Mouse (Mus musculus) forebrain, embryonic 13.5 days (tissue): ENCODE data around the gene Inha. TPM values are rescaled to one million over a fixed set of nuclear protein-coding genes. Genes with fewer than 3 reads are reported as not detected.
A peak's percentile ranks its signal among the peaks of the same experiment; 100 is the strongest.

Experiments used
- ATAC-seq: fragments of 200-750 bp; cut with Nextera tagmentation; 2 replicates; pipeline ENCODE4 v1.8.0; 2017
- H3K27ac ChIP-seq: fragments of 300-500 bp; sonication (generic); 2 replicates; pipeline ENCODE4 v1.5.1; 2015; ENCODE audit warnings: inconsistent platforms, mild to moderate bottlenecking, moderate library complexity
- H3K27me3 ChIP-seq: fragments of 300-500 bp; sonication (generic); 2 replicates; pipeline ENCODE4 v1.6.1; 2015; ENCODE audit warnings: mild to moderate bottlenecking, inconsistent platforms
- H3K36me3 ChIP-seq: fragments of 300-500 bp; sonication (generic); 2 replicates; pipeline ENCODE4 v1.6.1; 2015; ENCODE audit warnings: mild to moderate bottlenecking, inconsistent platforms; ENCODE audit not compliant: poor library complexity, severe bottlenecking
- H3K4me1 ChIP-seq: fragments of 300-500 bp; sonication (generic); 2 replicates; pipeline ENCODE4 v1.6.1; 2015; ENCODE audit warnings: inconsistent platforms
- H3K4me2 ChIP-seq: fragments of 300-500 bp; sonication (generic); 2 replicates; pipeline ENCODE4 v1.6.1; 2015; ENCODE audit warnings: inconsistent platforms, mild to moderate bottlenecking, moderate library complexity
- H3K4me3 ChIP-seq: fragments of 300-500 bp; sonication (generic); 2 replicates; pipeline ENCODE4 v1.5.1; 2015; ENCODE audit warnings: mild to moderate bottlenecking, inconsistent platforms
- H3K9ac ChIP-seq: fragments of 300-500 bp; sonication (generic); 2 replicates; pipeline ENCODE4 v1.6.1; 2015; ENCODE audit warnings: mild to moderate bottlenecking, inconsistent platforms
- H3K9me3 ChIP-seq: fragments of 300-500 bp; sonication (generic); replicated peaks from 2 replicates; pipeline ENCODE4 v1.6.1; 2016; ENCODE audit warnings: inconsistent platforms
- WGBS: fragments of 180-500 bp; shearing (Covaris S2); methylation state at CpG from one replicate; pipeline ENCODE4 v1.1.7; 2015; 5-methylcytosine and 5-hydroxymethylcytosine counted together
- polyA plus RNA-seq: library from polyadenylated mRNA; unstranded; fragments of >200 nt; fragmentation: Nextera tagmentation; extraction: Ambion mirVana; gene quantifications from 2 replicates; pipeline ENCODE4 v1.2.1, GENCODE M21; 2015

Gene Inha
- polyA plus RNA-seq, 1 experiment from 2014 or later: 5.8 TPM

GRCm38 (mm10) chr1:75533325-75534252, 26.7 kb downstream of the Inha start:
- Histone ChIP-seq H3K4me1 (no peaks in the 10 kb centered on the region), H3K36me3 (peaks cover 76% of the 10 kb centered on the region), H3K9me3 (no peaks in the 10 kb centered on the region), H3K4me3 (no peak overlapping the region), H3K27me3 (no peaks in the 10 kb centered on the region), H3K27ac (no peak overlapping the region), H3K4me2 (no peak overlapping the region), H3K9ac (no peak overlapping the region)
- WGBS: 88% methylated on average over 19 of the region's 19 CpGs
- no peak for ATAC-seq

- Histone ChIP-seq H3K4me3 (no peak overlapping the region), H3K27ac (no peak overlapping the region), H3K4me2 (no peak overlapping the region), H3K36me3 (peaks cover 44% of the 10 kb centered on the region), H3K9ac (no peak overlapping the region), H3K4me1 (no peaks in the 10 kb centered on the region), H3K27me3 (no peaks in the 10 kb centered on the region), H3K9me3 (no peaks in the 10 kb centered on the region)
- 86% methylated on average over 2 of the region's 2 CpGs for WGBS
- no peak for ATAC-seq
Observed at GRCm38 (mm10) chr1:75537587-75537986, 30.7 kb downstream of the Inha start.

GRCm38 (mm10) chr1:75538597-75539190, 31.8 kb downstream of the Inha start:
- Histone ChIP-seq H3K9me3 (no peaks in the 10 kb centered on the region), H3K36me3 (peaks cover 34% of the 10 kb centered on the region), H3K27ac (no peak overlapping the region), H3K4me3 (no peak overlapping the region), H3K4me1 (no peaks in the 10 kb centered on the region), H3K27me3 (no peaks in the 10 kb centered on the region), H3K9ac (no peak overlapping the region), H3K4me2 (no peak overlapping the region)
- WGBS: 82% methylated on average over 9 of the region's 9 CpGs
- ATAC-seq: no peak

- Histone ChIP-seq H3K9ac (no peak overlapping the region), H3K4me1 (peaks cover 6% of the 10 kb centered on the region; the same call in 1 of the 2 replicates), H3K36me3 (peaks cover 9% of the 10 kb centered on the region), H3K4me3 (no peak overlapping the region), H3K27me3 (no peaks in the 10 kb centered on the region), H3K27ac (no peak overlapping the region), H3K9me3 (no peaks in the 10 kb centered on the region), H3K4me2 (no peak overlapping the region)
- ATAC-seq: no peak
- 90% methylated on average over 7 of the region's 7 CpGs for WGBS
Observed at GRCm38 (mm10) chr1:75541496-75541895, 34.6 kb downstream of the Inha start.

- H3K27me3 ChIP-seq: no peaks in the 10 kb centered on the region
- peaks cover 12% of the 10 kb centered on the region; the same call in 1 of the 2 replicates for H3K36me3 ChIP-seq
- no peak for ATAC-seq
- H3K9me3 ChIP-seq: no peaks in the 10 kb centered on the region
- H3K4me2 ChIP-seq: no peak overlapping the region
- H3K9ac ChIP-seq: no peak overlapping the region
- no peak overlapping the region for H3K27ac ChIP-seq
- WGBS: 93% methylated on average over 6 of the region's 6 CpGs
- H3K4me3 ChIP-seq: no peak overlapping the region
- H3K4me1 ChIP-seq: peaks cover 14% of the 10 kb centered on the region
Observed at GRCm38 (mm10) chr1:75544351-75544750, 37.5 kb downstream of the Inha start.

- Histone ChIP-seq H3K27me3 (no peaks in the 10 kb centered on the region), H3K9ac (peak within 1 kb of the TSS; percentile 86), H3K9me3 (no peaks in the 10 kb centered on the region), H3K4me2 (peak within 1 kb of the TSS; percentile 72), H3K27ac (peak within 1 kb of the TSS; percentile 36), H3K36me3 (peaks cover 26% of the 10 kb centered on the region), H3K4me1 (peaks cover 14% of the 10 kb centered on the region), H3K4me3 (peak within 1 kb of the TSS; percentile 60)
- ATAC-seq: peak; percentile 87
- 2% methylated on average over 51 of the region's 64 CpGs for WGBS
Observed at GRCm38 (mm10) chr1:75545965-75546956, 39.4 kb downstream of the Inha start, which contains the start of gene Slc4a3. Gene Slc4a3 (plus strand): TSS chr1:75546266.

- Histone ChIP-seq H3K4me2 (peak overlapping the region; percentile 72), H3K9ac (no peak overlapping the region), H3K4me3 (peak overlapping the region; percentile 60; the same call in 1 of the 2 replicates), H3K9me3 (no peaks in the 10 kb centered on the region), H3K27ac (no peak overlapping the region), H3K36me3 (peaks cover 37% of the 10 kb centered on the region), H3K4me1 (peaks cover 14% of the 10 kb centered on the region), H3K27me3 (no peaks in the 10 kb centered on the region)
- WGBS: 96% methylated on average over 13 of the region's 13 CpGs
- no peak for ATAC-seq
Observed at GRCm38 (mm10) chr1:75547351-75547750, 40.5 kb downstream of the Inha start.

GRCm38 (mm10) chr1:75548083-75548482, 41.2 kb downstream of the Inha start:
- Histone ChIP-seq H3K27me3 (no peaks in the 10 kb centered on the region), H3K4me2 (no peak overlapping the region), H3K27ac (no peak overlapping the region), H3K4me1 (peaks cover 14% of the 10 kb centered on the region), H3K4me3 (no peak overlapping the region), H3K9me3 (no peaks in the 10 kb centered on the region), H3K9ac (no peak overlapping the region), H3K36me3 (peaks cover 45% of the 10 kb centered on the region)
- no peak for ATAC-seq
- 96% methylated on average over 3 of the region's 3 CpGs for WGBS

- no peak overlapping the region for H3K27ac ChIP-seq
- no peaks in the 10 kb centered on the region for H3K27me3 ChIP-seq
- H3K4me1 ChIP-seq: peaks cover 14% of the 10 kb centered on the region
- H3K9ac ChIP-seq: no peak overlapping the region
- no peak overlapping the region for H3K4me3 ChIP-seq
- H3K36me3 ChIP-seq: peaks cover 52% of the 10 kb centered on the region
- no peak for ATAC-seq
- no peaks in the 10 kb centered on the region for H3K9me3 ChIP-seq
- H3K4me2 ChIP-seq: no peak overlapping the region
- WGBS: 90% methylated on average over 17 of the region's 17 CpGs
Observed at GRCm38 (mm10) chr1:75548871-75549270, 42.0 kb downstream of the Inha start.

- Histone ChIP-seq H3K4me1 (peaks cover 14% of the 10 kb centered on the region), H3K9ac (no peak overlapping the region), H3K27ac (no peak overlapping the region), H3K4me3 (no peak overlapping the region), H3K27me3 (no peaks in the 10 kb centered on the region), H3K9me3 (no peaks in the 10 kb centered on the region), H3K4me2 (no peak overlapping the region), H3K36me3 (peaks cover 60% of the 10 kb centered on the region)
- 88% methylated on average over 17 of the region's 17 CpGs for WGBS
- no peak for ATAC-seq
Observed at GRCm38 (mm10) chr1:75549289-75550279, 42.7 kb downstream of the Inha start.

- 90% methylated on average over 15 of the region's 15 CpGs for WGBS
- ATAC-seq: no peak
- Histone ChIP-seq H3K27me3 (no peaks in the 10 kb centered on the region), H3K4me1 (peaks cover 12% of the 10 kb centered on the region), H3K9me3 (no peaks in the 10 kb centered on the region), H3K9ac (no peak overlapping the region), H3K27ac (no peak overlapping the region), H3K4me2 (no peak overlapping the region), H3K4me3 (no peak overlapping the region), H3K36me3 (peaks cover 70% of the 10 kb centered on the region)
Observed at GRCm38 (mm10) chr1:75550586-75550985, 43.7 kb downstream of the Inha start.
